19 mouse cellular contexts compared by ENCODE assay signal in the genomic region with DNA sequence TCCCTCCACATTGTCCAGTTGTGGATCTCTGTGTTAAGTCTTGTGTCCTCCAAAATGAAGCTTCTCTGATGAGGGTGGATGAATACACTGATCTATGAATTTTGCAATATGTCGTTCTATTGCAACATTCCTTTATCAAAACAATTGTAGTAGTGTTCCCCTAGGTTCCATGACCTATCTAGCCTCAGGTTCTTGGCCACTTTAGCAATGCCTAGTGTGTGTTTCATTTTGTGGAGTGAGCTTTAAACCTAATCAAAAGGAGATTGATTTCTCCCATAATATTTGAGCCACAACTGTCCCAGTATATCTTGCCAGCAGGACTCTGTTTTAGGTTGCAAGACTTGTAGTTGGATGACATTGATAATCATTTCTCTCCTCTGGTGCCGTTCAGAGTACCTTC.
DNase-seq lines count a peak whose midpoint lies in the region; ATAC-seq and TF ChIP-seq lines count a peak whose summit lies in the region.
"Had no signal": no experiment of that assay in that cellular context is flagged by ENCODE, and none has a peak within 500 bp of the region (broad histone marks: within the 10 kb centered on the region; RNA-seq: fewer than 3 reads in every experiment).

No protein-coding gene starts in this region.

- H3K9ac ChIP-seq in liver, adult 2 months (ENCODE audit: low read depth, low read length) = no peak overlapping the region
- H3K9ac ChIP-seq in liver, embryonic 12.5 days = no peak overlapping the region

- H3K36me3 ChIP-seq in liver, adult 2 months (ENCODE audit: control insufficient read depth, insufficient read depth, low read length) = no peaks in the 10 kb centered on the region
- H3K36me3 ChIP-seq in liver, embryonic 12.5 days = no peaks in the 10 kb centered on the region
- H3K36me3 ChIP-seq: G1E had no signal

- no peak overlapping the region for H3K4me2 ChIP-seq in liver, embryonic 12.5 days

- intact Hi-C loops in heart, postnatal 36 days (cut with DNase I) = no loop called here

- H3K4me1 ChIP-seq in liver, adult 2 months (ENCODE audit: control insufficient read depth, insufficient read depth, low read length) = no peaks in the 10 kb centered on the region
- no peaks in the 10 kb centered on the region for H3K4me1 ChIP-seq in liver, embryonic 12.5 days

- no peak overlapping the region for H3K4me3 ChIP-seq in liver, adult 2 months (ENCODE audit: insufficient read depth, low read depth, low read length)
- no peak overlapping the region for H3K4me3 ChIP-seq in liver, embryonic 12.5 days

- no peaks in the 10 kb centered on the region for H3K79me2 ChIP-seq in liver, adult 2 months (ENCODE audit: control insufficient read depth, insufficient read depth, low read length)

- no peaks in the 10 kb centered on the region for H3K9me3 ChIP-seq in liver, embryonic 12.5 days (replicated peaks)
- H3K9me3 ChIP-seq: G1E had no signal

- no peak for TF ChIP-seq POLR2A in liver, adult 2 months (IDR thresholded peaks at IDR 0.05; ENCODE audit: extremely low read depth, insufficient read depth, low read length)

- DNase-seq in liver, adult 2 months (ENCODE audit: extremely low read depth, low read depth, low spot score) = peak; percentile 90
- DNase-seq in fat pad, adult 2 months (ENCODE audit: extremely low read depth, low read depth, low spot score) = peak; percentile 10
- DNase-seq in heart, postnatal 36 days = no peak
- DNase-seq: adrenal gland, adult 2 months; adrenal gland, adult 8-10 months; adrenal gland, postnatal 10 days; adrenal gland, postnatal 14 days; adrenal gland, postnatal 25 days; adrenal gland, postnatal 36 days; B cell, adult 2 months; cerebellum, adult 11 months; cerebellum, adult 11-12 months; cerebellum, adult 18-20 months had no signal

- ATAC-seq in liver, embryonic 12.5 days = no peak
- ATAC-seq: activated CD4-positive, CD25-positive, alpha-beta regulatory T cell, adult 4 months; CD4-positive, CD25-positive, alpha-beta regulatory T cell, adult 4 months; Patski had no signal

- TF ChIP-seq CTCF in liver, adult 2 months (IDR thresholded peaks at IDR 0.05; ENCODE audit: low read depth, low read length) = no peak

- no peak overlapping the region for H3K27ac ChIP-seq in liver, adult 2 months (replicated peaks; ENCODE audit: insufficient read depth, low read depth, low read length)
- H3K27ac ChIP-seq in liver, embryonic 12.5 days = no peak overlapping the region

- H3K27me3 ChIP-seq in liver, adult 2 months (ENCODE audit: control insufficient read depth, insufficient read depth, low read length) = no peaks in the 10 kb centered on the region
- no peaks in the 10 kb centered on the region for H3K27me3 ChIP-seq in liver, embryonic 12.5 days (replicated peaks)
- H3K27me3 ChIP-seq: CH12.LX had no signal

- 39% methylated on average over 2 of the region's 2 CpGs for WGBS in liver, adult 2 months
- 53% methylated on average over 2 of the region's 2 CpGs for WGBS in liver, embryonic 12.5 days (ENCODE audit: insufficient replicate concordance)

Comparison
In these comparisons a context has a peak if more than half of its experiments do, and no peak if none do; other contexts are left out.
1. DNase-seq: peak in liver, adult 2 months (single experiment) and fat pad, adult 2 months (single experiment); none in heart, postnatal 36 days (0 of 2).